Mouse (Mus musculus): Measurements from ENCODE around the gene Nnmt. TPM values are rescaled to one million over a fixed set of nuclear protein-coding genes. Genes with fewer than 3 reads are reported as not detected.

The Nnmt gene
- total RNA-seq, 2 experiments from 2014 or later, result 5.1 to 5.5 TPM

DNA sequence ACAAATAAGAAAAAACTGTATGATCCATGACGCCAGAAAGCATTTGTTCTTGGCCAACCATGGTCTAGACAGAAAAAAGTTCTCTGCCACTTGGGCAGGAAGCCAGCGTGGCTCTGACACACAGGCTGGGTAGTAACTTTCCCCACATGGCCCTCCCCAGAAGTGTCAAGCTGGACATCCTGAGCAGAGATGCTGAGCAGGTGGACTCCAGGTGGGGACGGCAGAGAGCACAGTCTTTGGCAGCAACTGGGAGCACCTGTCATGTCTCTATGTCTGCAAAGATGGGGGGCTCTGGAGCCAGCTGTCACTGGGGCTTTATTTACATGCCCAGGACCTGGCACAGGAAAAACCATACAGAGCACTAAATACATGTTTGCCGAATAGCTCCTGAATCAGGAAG lies 14.3 kb downstream of the Nnmt start:
- no peak for DNase-seq (ENCODE audit: low spot score)
- intact Hi-C loops (cut with DNase I), result no loop called here

DNA sequence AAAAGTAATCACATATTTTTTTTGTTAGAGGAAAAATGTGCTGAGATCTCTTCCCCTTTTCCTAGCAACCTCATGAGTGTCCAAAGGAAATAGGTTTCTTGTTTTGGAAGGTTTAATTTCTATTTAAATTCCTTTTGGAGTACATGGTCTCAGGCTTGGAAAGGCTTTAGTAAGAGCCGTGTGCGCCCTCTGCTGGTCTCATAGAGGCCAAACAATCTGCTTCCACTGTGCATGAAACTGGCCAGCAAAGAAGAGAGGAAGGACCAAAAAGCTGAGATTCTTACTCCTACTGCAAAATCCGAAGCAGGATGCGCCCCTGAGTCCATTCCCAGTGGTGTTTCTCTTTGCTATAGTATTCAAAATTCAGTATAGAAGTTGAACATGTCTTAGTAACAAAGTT lies 18.6 kb downstream of the Nnmt start:
- intact Hi-C loops (cut with DNase I), result loop anchor here (2.0 to 10.0 kb wide), 2 partner anchors 120 to 322 kb away; no protein-coding TSS in a partner anchor
- no peak for DNase-seq (ENCODE audit: low spot score)

DNA sequence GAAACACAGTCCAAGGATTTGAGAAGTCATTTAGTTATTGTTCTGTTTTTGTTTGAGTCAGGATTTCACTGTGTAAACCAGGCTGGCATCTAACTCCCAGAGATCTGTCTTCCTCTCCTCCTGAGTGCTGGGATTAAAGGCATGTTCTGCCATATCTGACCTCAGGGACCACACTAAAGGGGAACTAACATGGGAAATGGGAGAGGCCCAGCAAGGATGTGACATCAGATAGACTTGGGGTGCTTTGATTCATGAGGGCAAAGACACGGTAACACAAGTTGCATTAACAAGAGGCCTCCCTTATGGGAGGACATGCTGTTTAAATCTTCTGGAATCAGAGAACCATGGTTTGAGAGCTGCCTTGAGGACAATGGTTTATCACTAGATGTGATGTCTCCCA lies 24.1 kb downstream of the Nnmt start:
- intact Hi-C loops (cut with DNase I), result loop anchor here (10.0 kb wide), 1 partner anchor 316 kb away; no protein-coding TSS in a partner anchor
- no peak for DNase-seq (ENCODE audit: low spot score)

DNA sequence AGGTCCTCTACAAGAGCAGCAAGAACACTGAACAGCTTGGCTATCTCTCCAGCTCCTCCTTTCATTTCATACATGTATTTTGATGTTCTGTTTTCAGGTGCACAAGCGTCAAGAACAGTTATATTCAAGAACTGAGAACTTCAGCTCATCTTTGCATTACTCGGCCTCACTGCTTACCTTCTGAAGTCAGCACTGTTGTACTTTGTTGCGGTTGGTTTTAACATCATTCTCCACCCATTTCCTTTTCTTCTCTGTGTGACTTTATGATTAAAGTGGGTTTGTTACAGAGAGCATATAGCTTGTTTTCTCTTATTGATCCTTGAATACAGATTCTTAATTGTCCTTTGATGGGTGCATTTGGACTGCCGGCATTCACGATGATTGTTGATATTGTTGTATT lies 42.6 kb downstream of the Nnmt start:
- no peak for DNase-seq (ENCODE audit: low spot score)
- intact Hi-C loops (cut with DNase I), result no loop called here

DNA sequence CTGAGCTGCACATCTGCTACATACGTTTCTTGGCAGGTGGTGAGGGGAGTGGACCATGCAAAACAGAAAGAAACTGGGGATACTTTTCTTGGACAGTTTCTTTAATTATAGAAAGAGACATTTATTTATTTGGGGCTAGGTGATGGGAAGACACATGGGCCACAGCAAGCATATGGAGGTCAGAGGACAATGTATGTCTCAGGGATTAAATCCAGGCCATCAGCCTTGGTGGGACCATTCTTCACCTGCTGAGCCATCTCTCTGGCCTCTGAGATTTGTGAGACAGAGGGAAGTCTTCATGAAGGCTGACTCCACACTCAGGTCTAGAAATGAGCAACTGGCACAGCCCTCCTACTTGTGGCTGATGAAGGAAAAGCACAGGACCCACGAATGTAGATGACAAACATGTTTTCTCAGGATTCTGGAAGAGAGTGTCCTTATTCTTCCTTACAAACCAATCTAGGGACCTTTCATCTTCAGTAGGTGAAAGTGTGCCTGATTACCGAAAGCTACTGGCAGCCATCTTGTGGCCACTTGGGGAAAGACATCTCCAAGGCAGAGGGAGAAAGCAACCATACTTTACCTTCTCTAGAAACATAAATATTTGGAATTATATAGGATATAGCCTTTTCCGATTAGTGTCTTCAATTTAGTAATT lies 45.3 kb downstream of the Nnmt start:
- intact Hi-C loops (cut with DNase I), result loop anchor here (2.0 to 5.0 kb wide), 3 partner anchors 93 to 293 kb away; no protein-coding TSS in a partner anchor
- DNase-seq (ENCODE audit: low spot score), result no peak

DNA sequence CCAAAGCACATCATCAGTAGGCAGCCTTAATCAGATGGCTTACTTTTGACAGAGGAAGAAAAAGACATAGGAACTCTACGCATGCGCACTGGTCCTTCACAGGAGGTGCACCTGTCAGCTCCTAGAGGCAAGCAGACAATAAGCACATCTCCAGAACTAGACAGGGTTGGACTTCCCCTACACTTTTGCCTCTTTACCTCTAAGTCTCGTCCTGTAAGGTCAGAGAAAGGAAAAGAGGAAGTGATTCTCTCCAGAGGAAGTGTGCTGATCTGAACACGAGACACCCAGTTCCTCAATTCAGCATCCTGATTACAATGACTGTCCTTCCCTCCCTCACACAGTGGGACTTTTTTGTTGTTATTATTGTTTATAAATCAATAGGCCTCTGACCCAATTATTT lies 46.3 kb downstream of the Nnmt start:
- intact Hi-C loops (cut with DNase I), result loop anchor here (2.0 to 5.0 kb wide), 2 partner anchors 111 to 292 kb away; no protein-coding TSS in a partner anchor
- DNase-seq (ENCODE audit: low spot score), result no peak

DNA sequence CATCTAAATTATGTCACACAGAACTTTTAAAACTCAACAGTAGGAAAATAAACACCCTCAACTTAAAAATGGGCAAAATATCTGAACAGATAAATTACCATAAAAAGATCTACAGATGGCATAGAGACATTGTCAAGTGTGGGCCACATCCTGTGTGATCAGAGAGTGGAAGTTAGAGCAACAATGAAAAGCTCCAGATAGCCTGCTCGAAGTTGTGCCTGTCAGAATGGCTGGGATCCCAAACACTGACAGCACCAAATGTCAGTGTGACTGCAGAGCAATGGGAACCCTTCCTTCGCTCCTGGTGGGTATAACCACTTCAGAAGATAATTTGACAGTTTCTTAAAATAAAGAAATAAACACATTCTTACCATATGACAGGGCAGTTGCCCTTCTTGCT lies 55.9 kb downstream of the Nnmt start:
- DNase-seq (ENCODE audit: low spot score), result no peak
- intact Hi-C loops (cut with DNase I), result no loop called here

DNA sequence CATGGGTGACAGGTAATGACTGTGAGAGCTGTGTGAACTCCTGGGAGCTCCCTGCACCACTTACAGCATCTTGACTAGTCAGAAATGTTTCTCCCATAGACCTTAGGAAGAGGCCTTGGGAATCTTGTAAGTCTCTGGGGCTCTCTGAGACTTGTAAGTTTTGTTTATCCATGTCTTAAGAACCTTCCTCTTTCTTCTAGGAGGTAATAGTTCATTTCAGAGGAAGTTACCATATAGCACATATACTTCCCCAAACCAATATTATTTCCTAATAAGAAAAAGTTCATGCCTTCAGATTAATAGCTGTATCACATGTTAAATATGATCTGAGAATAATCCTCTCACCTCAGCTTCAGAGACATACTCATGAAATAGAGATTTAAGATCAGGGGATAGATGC lies 57.7 kb downstream of the Nnmt start:
- intact Hi-C loops (cut with DNase I), result no loop called here

More for the DNA sequence above, 57.7 kb downstream of the Nnmt start:
- DNase-seq (ENCODE audit: low spot score), result no peak

Other genes with a start within 250 kb of the Nnmt start
- 10 to 100 TPM; 64.7 to 67.1 TPM for gene Rexo2, start 124.5 kb downstream of the Nnmt start, total RNA-seq (2021)
- 10 to 100 TPM; 22.0 to 22.4 TPM for gene Rbm7, start 109.9 kb downstream of the Nnmt start, total RNA-seq (2021)
- gene Gm5617, start 109.7 kb downstream of the Nnmt start, total RNA-seq (2021), result 10 to 100 TPM; 26.1 to 27.1 TPM
- gene Zbtb16, start 231.1 kb upstream of the Nnmt start, total RNA-seq (2021), result 100 to 1,000 TPM; 132 to 167 TPM

Measured in heart, postnatal 25 days (tissue).